Mouse (Mus musculus) heart, postnatal 0 days (tissue): ENCODE data around the gene Prdx3. TPM values are rescaled to one million over a fixed set of nuclear protein-coding genes. Genes with fewer than 3 reads are reported as not detected.
A peak's percentile ranks its signal among the peaks of the same experiment; 100 is the strongest.

Source experiments
- ATAC-seq: fragments of 200-750 bp; cut with Nextera tagmentation; 2 replicates; pipeline ENCODE4 v1.8.0; 2017; ENCODE audit warnings: low read depth, moderate number of reproducible peaks, moderate library complexity; ENCODE audit not compliant: insufficient read depth
- DNase-seq: peaks from one replicate; pipeline ENCODE4 v3.0.0-alpha.2; 2016; ENCODE audit warnings: low spot score
- H3K27ac ChIP-seq: fragments of 300-500 bp; sonication (generic); 2 replicates; pipeline ENCODE4 v1.5.1; 2014; ENCODE audit warnings: low read depth, mild to moderate bottlenecking
- H3K27me3 ChIP-seq: fragments of 300-500 bp; sonication (generic); 2 replicates; pipeline ENCODE4 v1.6.1; 2014; ENCODE audit warnings: low read length, mixed read lengths; ENCODE audit not compliant: control insufficient read depth, insufficient read depth
- H3K36me3 ChIP-seq: fragments of 300-500 bp; sonication (generic); replicated peaks from 2 replicates; pipeline ENCODE4 v1.6.1; 2014; ENCODE audit warnings: low read length, mixed read lengths; ENCODE audit not compliant: control insufficient read depth, insufficient read depth
- H3K4me1 ChIP-seq: fragments of 300-500 bp; sonication (generic); 2 replicates; pipeline ENCODE4 v1.6.1; 2014; ENCODE audit warnings: antibody characterized with exemption; ENCODE audit not compliant: control insufficient read depth, insufficient read depth
- H3K4me2 ChIP-seq: fragments of 300-500 bp; sonication (generic); 2 replicates; pipeline ENCODE4 v1.6.1; 2014; ENCODE audit warnings: low read depth, mild to moderate bottlenecking, low read length, moderate library complexity
- H3K4me3 ChIP-seq: fragments of 300-500 bp; sonication (generic); 2 replicates; pipeline ENCODE4 v1.5.1; 2014; ENCODE audit warnings: low read depth, low read length
- H3K9ac ChIP-seq: fragments of 300-500 bp; sonication (generic); replicated peaks from 2 replicates; pipeline ENCODE4 v1.6.1; 2014; ENCODE audit warnings: low read depth, low read length, mixed read lengths
- H3K9me3 ChIP-seq: fragments of 300-500 bp; sonication (generic); replicated peaks from 2 replicates; pipeline ENCODE4 v1.6.1; 2016; ENCODE audit warnings: low read length; ENCODE audit not compliant: control insufficient read depth
- CTCF ChIP-seq: IDR thresholded peaks from 2 replicates; pipeline ENCODE4 v1.5.1; 2016; ENCODE audit warnings: antibody characterized with exemption, control low read depth, low read depth
- EP300 ChIP-seq: IDR thresholded peaks from 2 replicates; pipeline ENCODE4 v1.6.1; 2016; ENCODE audit warnings: antibody characterized with exemption, low read depth
- WGBS: fragments of 180-500 bp; shearing (Covaris S2); extraction: QIAGEN DNeasy Blood & Tissue Kit; methylation state at CpG from one replicate; pipeline ENCODE4 v1.1.7; 2014; 5-methylcytosine and 5-hydroxymethylcytosine counted together
- polyA plus RNA-seq: library from polyadenylated mRNA; unstranded; fragments of >200 nt; fragmentation: Nextera tagmentation; extraction: Ambion mirVana; gene quantifications from 2 replicates; pipeline ENCODE4 v1.2.1, GENCODE M21; 2015
- total RNA-seq: library from RNA; depleted of rRNA; stranded (reverse); fragments of >200 nt; gene quantifications from 2 replicates; pipeline ENCODE4 v1.2.3, GENCODE M21; 2014; ENCODE audit warnings: low replicate concordance

The Prdx3 gene
- total and polyA plus RNA-seq, 2 experiments from 2014 or later = 303 to 312 TPM

DNA sequence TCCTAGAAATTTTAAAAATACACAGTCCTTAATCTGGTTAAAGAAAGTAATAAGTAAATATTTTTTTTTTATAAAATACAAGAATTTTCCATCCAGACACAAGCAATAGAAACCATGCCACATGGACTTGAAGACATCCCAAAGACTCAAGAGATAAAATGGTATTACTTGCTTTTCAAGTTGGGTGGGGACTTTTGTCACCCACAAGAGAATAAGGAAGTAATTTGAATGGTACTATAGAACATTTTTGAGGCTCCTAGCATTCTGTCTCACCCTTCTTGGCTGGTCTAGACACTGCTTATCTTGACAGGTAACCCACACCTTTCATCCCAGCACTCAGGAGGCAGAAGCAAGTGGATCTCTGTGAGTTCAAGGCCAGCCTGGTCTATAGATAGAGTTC, 35.9 kb upstream of the Prdx3 start:
- Histone ChIP-seq H3K4me2 (no peak overlapping the region), H3K4me3 (no peak overlapping the region), H3K9me3 (no peaks in the 10 kb centered on the region), H3K27me3 (no peaks in the 10 kb centered on the region), H3K36me3 (0 out of 2 replicates have a peak, but pooled peaks cover 3% of the 10 kb centered on the region), H3K27ac (no peak overlapping the region), H3K9ac (no peak overlapping the region), H3K4me1 (peaks cover 20% of the 10 kb centered on the region)
- ATAC-seq (no peak), DNase-seq (no peak)
- TF ChIP-seq CTCF (no peak), EP300 (no peak)

DNA sequence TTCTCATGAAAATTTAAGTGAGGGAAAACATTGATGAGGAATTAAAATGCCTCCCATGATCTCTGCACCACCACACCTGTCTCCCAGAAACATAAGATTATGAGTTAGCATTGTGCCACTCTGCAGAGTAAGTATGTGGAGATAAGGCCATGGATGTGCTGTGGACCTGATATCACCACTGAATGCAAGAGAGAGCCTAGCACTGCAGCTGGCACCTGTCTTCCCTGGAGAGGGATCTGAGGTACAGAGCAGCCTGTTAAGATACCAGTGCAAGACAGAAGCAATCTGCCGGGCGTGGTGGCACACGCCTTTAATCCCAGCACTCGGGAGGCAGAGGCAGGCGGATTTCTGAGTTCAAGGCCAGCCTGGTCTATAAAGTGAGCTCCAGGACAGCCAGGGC, 31.1 kb upstream of the Prdx3 start:
- ATAC-seq (no peak), DNase-seq (no peak)
- no peaks in the 10 kb centered on the region for H3K36me3 ChIP-seq
- peaks cover 16% of the 10 kb centered on the region for H3K4me1 ChIP-seq
- no peaks in the 10 kb centered on the region for H3K9me3 ChIP-seq
- H3K9ac ChIP-seq = no peak overlapping the region
- no peaks in the 10 kb centered on the region for H3K27me3 ChIP-seq
- no peak overlapping the region for H3K4me3 ChIP-seq
- 85% methylated on average over 5 of the region's 5 CpGs for WGBS
- no peak for TF ChIP-seq CTCF
- no peak for TF ChIP-seq EP300
- no peak overlapping the region for H3K27ac ChIP-seq
- no peak overlapping the region for H3K4me2 ChIP-seq

DNA sequence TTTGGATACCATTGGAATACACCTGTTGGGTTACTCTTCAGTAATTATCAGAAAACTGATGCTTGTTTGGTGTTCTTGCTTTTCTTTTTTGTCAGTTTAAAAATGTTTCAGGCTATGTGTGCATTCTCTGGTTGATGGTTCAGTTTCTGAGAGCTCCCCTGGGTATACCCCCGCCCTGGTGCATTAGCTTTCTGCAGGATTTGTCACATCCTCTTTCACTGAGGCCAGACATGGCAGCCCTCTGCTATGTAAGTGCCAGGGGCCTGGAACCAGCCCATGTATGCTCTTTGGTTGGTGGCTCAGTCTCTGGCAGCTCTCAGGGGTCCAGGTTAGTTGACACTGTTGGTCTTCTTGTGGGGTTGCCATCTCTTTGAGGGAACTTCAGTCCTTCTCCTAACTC, 29.6 kb upstream of the Prdx3 start:
- no peak for DNase-seq
- H3K4me2 ChIP-seq = no peak overlapping the region
- TF ChIP-seq EP300 = no peak
- TF ChIP-seq CTCF = no peak
- H3K4me1 ChIP-seq = peaks cover 16% of the 10 kb centered on the region
- no peak for ATAC-seq
- H3K27ac ChIP-seq = no peak overlapping the region
- no peaks in the 10 kb centered on the region for H3K36me3 ChIP-seq
- 96% methylated on average over 1 of the region's 1 CpGs for WGBS
- H3K27me3 ChIP-seq = no peaks in the 10 kb centered on the region
- no peaks in the 10 kb centered on the region for H3K9me3 ChIP-seq
- no peak overlapping the region for H3K4me3 ChIP-seq
- H3K9ac ChIP-seq = no peak overlapping the region

DNA sequence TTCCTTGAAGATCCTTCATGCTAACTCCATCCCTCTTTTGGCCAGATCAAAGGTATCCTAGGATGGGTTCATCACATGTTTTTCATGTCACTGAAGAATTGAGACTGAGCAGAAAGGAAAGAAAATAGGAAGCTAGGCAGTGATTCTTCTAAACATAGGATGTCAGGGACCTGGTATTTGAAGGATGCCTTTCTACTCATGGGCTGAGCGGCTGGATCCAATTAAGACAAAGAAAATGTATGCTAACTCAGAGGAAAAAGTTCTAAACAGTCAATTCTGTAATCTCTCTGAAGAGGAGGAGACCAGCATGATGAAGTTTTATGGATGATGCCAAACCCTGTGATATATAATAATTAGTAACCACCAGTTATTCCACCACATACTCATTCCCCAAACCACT, 28.8 kb upstream of the Prdx3 start:
- H3K9me3 ChIP-seq = no peaks in the 10 kb centered on the region
- TF ChIP-seq CTCF (no peak), EP300 (no peak)
- no peaks in the 10 kb centered on the region for H3K27me3 ChIP-seq
- no peak overlapping the region for H3K9ac ChIP-seq
- H3K4me1 ChIP-seq = peaks cover 16% of the 10 kb centered on the region
- DNase-seq = no peak
- H3K4me3 ChIP-seq = no peak overlapping the region
- H3K4me2 ChIP-seq = no peak overlapping the region
- WGBS = 85% methylated on average over 1 of the region's 1 CpGs
- no peak overlapping the region for H3K27ac ChIP-seq
- no peak for ATAC-seq
- no peaks in the 10 kb centered on the region for H3K36me3 ChIP-seq

DNA sequence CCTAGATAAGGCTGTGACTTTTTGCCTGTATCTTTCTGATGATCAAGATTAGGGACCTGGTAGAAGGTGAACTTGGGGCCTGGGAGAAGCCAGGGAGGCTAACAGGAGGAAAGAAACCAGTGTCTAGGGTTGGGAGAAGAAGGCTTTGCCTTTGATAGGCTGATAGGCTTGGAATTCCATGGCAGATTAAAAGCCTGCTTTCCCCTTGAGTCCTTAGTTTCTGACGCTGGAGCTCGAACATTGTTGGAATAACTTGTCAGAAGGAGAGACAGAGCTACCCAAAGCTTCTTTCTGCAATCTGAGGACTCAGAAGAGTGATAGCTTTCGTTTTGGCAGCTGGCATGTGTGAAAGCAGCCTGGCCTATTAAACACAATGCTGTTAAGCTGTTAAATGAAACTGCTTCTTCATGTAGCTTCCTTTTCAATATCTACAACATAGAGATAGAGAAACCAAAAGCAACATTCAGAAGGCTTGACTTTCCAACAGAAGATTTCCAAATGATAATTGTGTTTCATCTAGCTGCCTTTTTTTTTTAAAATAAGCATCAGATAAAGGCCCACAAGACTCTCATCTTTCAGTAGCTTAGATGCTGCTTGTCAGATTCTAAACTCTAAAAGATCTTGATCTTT, 21.0 kb upstream of the Prdx3 start:
- Histone ChIP-seq H3K4me3 (no peak overlapping the region), H3K36me3 (no peaks in the 10 kb centered on the region), H3K9me3 (no peaks in the 10 kb centered on the region), H3K4me2 (peak overlapping the region; percentile 43), H3K9ac (peak overlapping the region; percentile 33; the same call in 1 of the 2 replicates), H3K27me3 (no peaks in the 10 kb centered on the region), H3K27ac (peak overlapping the region; percentile 62), H3K4me1 (peaks cover 28% of the 10 kb centered on the region)
- ATAC-seq (no peak), DNase-seq (no peak)
- 18% methylated on average over 3 of the region's 3 CpGs for WGBS
- TF ChIP-seq EP300 (no peak), CTCF (no peak)

DNA sequence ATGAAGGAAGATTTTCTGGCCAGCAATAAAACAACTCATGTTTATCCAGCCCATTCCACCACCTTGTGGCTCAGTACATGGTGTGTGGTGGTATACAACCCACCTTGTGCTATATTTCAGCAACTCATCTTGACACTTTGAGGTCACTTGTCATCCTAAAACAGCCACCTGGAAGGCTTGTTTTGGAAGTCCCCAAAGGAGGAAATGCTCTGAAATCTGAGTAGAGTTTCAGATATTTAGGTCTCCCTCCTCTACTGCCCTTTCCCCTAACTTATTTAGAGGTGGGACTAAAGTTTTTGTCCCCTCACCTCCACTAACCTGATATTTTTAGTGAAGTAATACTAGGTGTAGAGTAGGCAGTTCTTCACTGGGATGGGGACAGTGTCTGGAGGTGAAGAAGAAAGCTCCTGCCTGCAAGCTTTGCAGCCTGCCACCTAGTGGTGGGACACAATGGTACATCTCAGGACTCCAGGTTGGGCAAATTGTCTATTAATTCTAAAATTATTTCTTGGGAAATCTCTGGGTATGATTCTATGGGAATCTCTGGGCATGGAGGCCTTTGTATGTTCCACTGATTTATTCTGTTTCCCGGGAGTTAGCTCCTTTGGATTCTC, 17.7 kb upstream of the Prdx3 start:
- WGBS = 25% methylated on average over 1 of the region's 1 CpGs

More for the DNA sequence above, 17.7 kb upstream of the Prdx3 start:
- Histone ChIP-seq H3K4me3 (peak overlapping the region; percentile 85), H3K4me2 (peak overlapping the region; percentile 78), H3K36me3 (no peaks in the 10 kb centered on the region), H3K27me3 (no peaks in the 10 kb centered on the region), H3K27ac (no peak overlapping the region), H3K9me3 (no peaks in the 10 kb centered on the region), H3K4me1 (peaks cover 28% of the 10 kb centered on the region), H3K9ac (no peak overlapping the region)
- no peak for ATAC-seq
- no peak for DNase-seq
- TF ChIP-seq EP300 (no peak), CTCF (peak; percentile 79)
